Mouse (Mus musculus) heart, postnatal 10 days (tissue): ENCODE data around the gene Hsd11b1. TPM values are rescaled to one million over a fixed set of nuclear protein-coding genes. Genes with fewer than 3 reads are reported as not detected.

ENCODE experiments used
- total RNA-seq, 2 experiments: library from RNA; stranded (reverse); gene quantifications; 2 replicates each; pipeline ENCODE4 v1.2.3; 2021

The Hsd11b1 gene
- total RNA-seq, 2 experiments from 2014 or later: 1.1 to 1.3 TPM

Other genes with a start within 250 kb of the Hsd11b1 start
- under 1 TPM; 0.12 to 0.15 TPM for gene Syt14, start 228.3 kb downstream of the Hsd11b1 start, total RNA-seq
- 10 to 100 TPM in 1 of 2 experiments, 1 to 10 TPM in 1; 7.0 to 10.8 TPM for gene Diexf, start 133.8 kb downstream of the Hsd11b1 start, total RNA-seq
- 1 to 10 TPM; 4.1 to 4.6 TPM for gene Irf6, start 111.0 kb downstream of the Hsd11b1 start, total RNA-seq
- 1 to 10 TPM; 5.5 to 6.1 TPM for gene A130010J15Rik, start 96.0 kb downstream of the Hsd11b1 start, total RNA-seq
- gene Traf3ip3, start 62.4 kb downstream of the Hsd11b1 start, total RNA-seq: 1 to 10 TPM; 1.6 to 2.6 TPM
- gene Lamb3, start 56.4 kb downstream of the Hsd11b1 start, total RNA-seq: 10 to 100 TPM in 1 of 2 experiments, 1 to 10 TPM in 1; 9.0 to 12.2 TPM
- gene G0s2, start 9.1 kb upstream of the Hsd11b1 start, total RNA-seq: 10 to 100 TPM; 51.2 to 51.4 TPM
- gene Camk1g, start 106.2 kb upstream of the Hsd11b1 start, total RNA-seq: 1 to 10 TPM; 1.4 to 1.6 TPM